25 mouse cellular contexts compared by ENCODE assay signal in genomic region chr8:102567779-102568178, GRCm38 (mm10).
A peak's percentile ranks its signal among the peaks of the same experiment; 100 is the strongest.
DNase-seq lines count a peak whose midpoint lies in the region; ATAC-seq and TF ChIP-seq lines count a peak whose summit lies in the region.
"Had no signal": no experiment of that assay in that cellular context is flagged by ENCODE, and none has a peak within 500 bp of the region (broad histone marks: within the 10 kb centered on the region; RNA-seq: fewer than 3 reads in every experiment).

No protein-coding gene starts in this region.

- intact Hi-C loops in heart, postnatal 36 days (cut with DNase I): no loop called here

- no peak for TF ChIP-seq CTCF in heart, postnatal 0 days (IDR thresholded peaks at IDR 0.05; ENCODE audit: low read depth)

- H3K9me3 ChIP-seq in heart, embryonic 13.5 days: no peaks in the 10 kb centered on the region
- no peaks in the 10 kb centered on the region for H3K9me3 ChIP-seq in heart, postnatal 0 days (replicated peaks; ENCODE audit: control insufficient read depth, low read length)
- H3K9me3 ChIP-seq in heart, embryonic 11.5 days (replicated peaks; ENCODE audit: control insufficient read depth, low read length): no peaks in the 10 kb centered on the region
- no peaks in the 10 kb centered on the region for H3K9me3 ChIP-seq in forebrain, embryonic 13.5 days (replicated peaks)
- H3K9me3 ChIP-seq: embryonic facial prominence, embryonic 15.5 days; forebrain, embryonic 10.5 days; forebrain, embryonic 15.5 days; hindbrain, embryonic 10.5 days; intestine, embryonic 15.5 days had no signal

- peak overlapping the region; percentile 53 for H3K27ac ChIP-seq in heart, embryonic 13.5 days (replicated peaks)
- H3K27ac ChIP-seq in heart, postnatal 0 days (ENCODE audit: low read depth): peak overlapping the region; percentile 68
- H3K27ac ChIP-seq in heart, embryonic 11.5 days (ENCODE audit: low read depth, low read length): no peak overlapping the region
- no peak overlapping the region for H3K27ac ChIP-seq in forebrain, embryonic 13.5 days
- H3K27ac ChIP-seq: embryonic facial prominence, embryonic 15.5 days; forebrain, embryonic 10.5 days; forebrain, embryonic 15.5 days; hindbrain, embryonic 10.5 days; hindbrain, embryonic 14.5 days; intestine, embryonic 15.5 days had no signal

- H3K9ac ChIP-seq in heart, embryonic 13.5 days: no peak overlapping the region
- no peak overlapping the region for H3K9ac ChIP-seq in heart, postnatal 0 days (replicated peaks; ENCODE audit: low read depth, low read length)
- no peak overlapping the region for H3K9ac ChIP-seq in heart, embryonic 11.5 days (ENCODE audit: low read depth, low read length)
- H3K9ac ChIP-seq in forebrain, embryonic 13.5 days: no peak overlapping the region
- H3K9ac ChIP-seq: embryonic facial prominence, embryonic 15.5 days; forebrain, embryonic 15.5 days; hindbrain, embryonic 14.5 days; intestine, embryonic 15.5 days had no signal

- TF ChIP-seq EP300 in heart, postnatal 0 days (IDR thresholded peaks at IDR 0.05; ENCODE audit: low read depth): no peak

- H3K4me3 ChIP-seq in heart, embryonic 13.5 days: no peak overlapping the region
- no peak overlapping the region for H3K4me3 ChIP-seq in heart, postnatal 0 days (ENCODE audit: low read depth, low read length)
- no peak overlapping the region for H3K4me3 ChIP-seq in heart, embryonic 11.5 days (ENCODE audit: low read depth, low read length)
- no peak overlapping the region for H3K4me3 ChIP-seq in forebrain, embryonic 13.5 days
- H3K4me3 ChIP-seq: embryonic facial prominence, embryonic 15.5 days; erythroblast, embryonic 14.5 days; forebrain, embryonic 10.5 days; forebrain, embryonic 15.5 days; hindbrain, embryonic 10.5 days; intestine, embryonic 15.5 days had no signal

- H3K4me2 ChIP-seq in heart, embryonic 13.5 days: 0 out of 2 replicates have a peak overlapping the region, but pooled peaks have one; percentile 16
- no peak overlapping the region for H3K4me2 ChIP-seq in heart, postnatal 0 days (ENCODE audit: low read depth, low read length)
- H3K4me2 ChIP-seq in heart, embryonic 11.5 days: no peak overlapping the region
- no peak overlapping the region for H3K4me2 ChIP-seq in forebrain, embryonic 13.5 days
- H3K4me2 ChIP-seq: embryonic facial prominence, embryonic 15.5 days; forebrain, embryonic 15.5 days; hindbrain, embryonic 14.5 days; intestine, embryonic 15.5 days had no signal

- H3K27me3 ChIP-seq in heart, embryonic 13.5 days (replicated peaks): no peaks in the 10 kb centered on the region
- H3K27me3 ChIP-seq in heart, postnatal 0 days (ENCODE audit: control insufficient read depth, insufficient read depth, low read length): no peaks in the 10 kb centered on the region
- H3K27me3 ChIP-seq in heart, embryonic 11.5 days (ENCODE audit: control insufficient read depth, insufficient read depth, low read length): no peaks in the 10 kb centered on the region
- H3K27me3 ChIP-seq in forebrain, embryonic 13.5 days: no peaks in the 10 kb centered on the region
- H3K27me3 ChIP-seq: embryonic facial prominence, embryonic 15.5 days; forebrain, embryonic 15.5 days; intestine, embryonic 15.5 days had no signal

- no peaks in the 10 kb centered on the region for H3K36me3 ChIP-seq in heart, embryonic 13.5 days
- no peaks in the 10 kb centered on the region for H3K36me3 ChIP-seq in heart, postnatal 0 days (replicated peaks; ENCODE audit: control insufficient read depth, insufficient read depth, low read length)
- H3K36me3 ChIP-seq in heart, embryonic 11.5 days (ENCODE audit: control insufficient read depth, insufficient read depth, low read length): no peaks in the 10 kb centered on the region
- H3K36me3 ChIP-seq in forebrain, embryonic 13.5 days (ENCODE audit: poor library complexity, severe bottlenecking): no peaks in the 10 kb centered on the region
- H3K36me3 ChIP-seq: embryonic facial prominence, embryonic 15.5 days; forebrain, embryonic 10.5 days; forebrain, embryonic 15.5 days; G1E; hindbrain, embryonic 10.5 days; intestine, embryonic 15.5 days had no signal

- H3K4me1 ChIP-seq in heart, embryonic 13.5 days: peaks cover 8% of the 10 kb centered on the region
- peaks cover 8% of the 10 kb centered on the region; the same call in 1 of the 2 replicates for H3K4me1 ChIP-seq in heart, postnatal 0 days (ENCODE audit: control insufficient read depth, insufficient read depth)
- H3K4me1 ChIP-seq in heart, embryonic 11.5 days (ENCODE audit: control insufficient read depth, insufficient read depth, low read length): 0 out of 2 replicates have a peak, but pooled peaks cover 3% of the 10 kb centered on the region
- H3K4me1 ChIP-seq in forebrain, embryonic 13.5 days: no peaks in the 10 kb centered on the region
- H3K4me1 ChIP-seq: embryonic facial prominence, embryonic 15.5 days; forebrain, embryonic 10.5 days; forebrain, embryonic 15.5 days; hindbrain, embryonic 10.5 days; intestine, embryonic 15.5 days had no signal

- 54% methylated on average over 5 of the region's 5 CpGs for WGBS in heart, embryonic 13.5 days
- 35% methylated on average over 5 of the region's 5 CpGs for WGBS in heart, postnatal 0 days
- 60% methylated on average over 5 of the region's 5 CpGs for WGBS in heart, embryonic 11.5 days (ENCODE audit: insufficient replicate concordance)
- 84% methylated on average over 5 of the region's 5 CpGs for WGBS in forebrain, embryonic 13.5 days

- no peak for DNase-seq in frontal cortex, postnatal 25 days (ENCODE audit: low spot score in 2 of 2)
- no peak for DNase-seq in heart, postnatal 36 days
- peak; percentile 65 for DNase-seq in heart, postnatal 0 days (ENCODE audit: low spot score)
- DNase-seq: adrenal gland, adult 8-10 months; adrenal gland, postnatal 36 days; B cell, adult 2 months; cerebellum, adult 11 months; cerebellum, adult 8-10 months; cerebellum, postnatal 14 days; embryo, embryonic 11 days; gastrocnemius, postnatal 14 days; kidney, adult 18-20 months had no signal

- ATAC-seq in frontal cortex, adult (ENCODE audit: low TSS enrichment): peak; percentile 72
- no peak for ATAC-seq in heart, embryonic 13.5 days (ENCODE audit: extremely low read depth, insufficient number of reproducible peaks, low FRiP score, low TSS enrichment)
- ATAC-seq in heart, postnatal 0 days (ENCODE audit: insufficient read depth, low read depth): peak; percentile 75; the same call in 1 of the 2 replicates
- ATAC-seq in heart, embryonic 11.5 days (replicated peaks; ENCODE audit: insufficient number of reproducible peaks, low FRiP score, low TSS enrichment): no peak
- ATAC-seq in forebrain, embryonic 13.5 days: no peak
- ATAC-seq: CD4-positive, CD25-positive, alpha-beta regulatory T cell, adult 4 months; forebrain, embryonic 15.5 days; intestine, embryonic 15.5 days had no signal

Comparison
In these comparisons a context has a peak if more than half of its experiments do, and no peak if none do; other contexts are left out.
1. ATAC-seq: peak in frontal cortex, adult (single experiment) and heart, postnatal 0 days (single experiment); none in heart, embryonic 13.5 days (single experiment), heart, embryonic 11.5 days (single experiment) and forebrain, embryonic 13.5 days (single experiment).
2. H3K27ac ChIP-seq: peak in heart, embryonic 13.5 days (single experiment) and heart, postnatal 0 days (single experiment); none in heart, embryonic 11.5 days (single experiment) and forebrain, embryonic 13.5 days (single experiment).